Mouse (Mus musculus) right cerebral cortex, postnatal 10 days (tissue): ENCODE data around the gene Flywch1.
A peak's percentile ranks its signal among the peaks of the same experiment; 100 is the strongest.
"Not testable (repeated sequence)": the region's sequence is repeated elsewhere in the genome, so short reads cannot be mapped to it uniquely, and the experiment has no call there.

Experiments
- DNase-seq, 2 experiments: peaks; one replicate each; pipeline ENCODE4 v3.0.0; 2021; ENCODE audit warnings: low spot score in 2 of 2

Flywch1 gene

DNA sequence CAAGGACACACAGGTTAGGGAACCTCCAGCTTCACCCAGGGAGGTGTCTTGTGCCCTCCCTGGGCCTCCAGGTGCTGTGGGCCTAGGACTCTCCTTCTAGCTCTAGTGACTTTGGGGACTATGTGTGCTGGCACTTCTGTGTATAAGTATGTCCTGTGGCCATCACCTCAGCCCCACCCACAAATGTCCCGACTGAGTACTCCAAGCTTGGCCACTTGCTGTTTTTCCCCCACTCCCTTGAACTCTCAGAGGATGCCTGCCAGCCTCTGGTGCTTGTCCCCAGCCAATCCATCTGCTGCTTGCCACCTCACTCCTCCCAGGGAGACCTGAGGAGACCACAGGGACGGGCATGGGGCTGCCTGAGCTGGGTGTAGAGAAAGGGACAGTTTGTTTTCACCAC is 7.0 kb upstream of the Flywch1 start:
- DNase-seq: no peak

DNA sequence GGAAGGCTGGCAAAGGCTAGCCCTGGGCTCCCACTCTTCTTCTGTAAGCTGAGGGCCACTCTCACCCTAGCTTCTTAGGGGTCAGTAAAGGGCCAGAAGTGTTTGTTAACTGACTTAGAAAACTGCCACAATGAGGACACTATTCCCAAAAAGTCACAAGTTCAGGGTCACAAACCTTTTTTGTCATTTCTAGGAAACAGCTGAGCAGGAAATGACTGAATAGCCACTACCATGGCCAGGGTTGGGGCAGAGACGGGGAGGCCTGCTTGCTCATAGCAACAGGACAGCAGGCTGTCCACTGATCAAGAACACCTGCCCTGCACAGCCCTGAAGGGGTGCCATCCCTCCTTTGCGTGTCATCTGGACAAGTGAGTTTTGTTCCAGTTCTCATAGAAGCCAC is 5.7 kb upstream of the Flywch1 start:
- no peak for DNase-seq

DNA sequence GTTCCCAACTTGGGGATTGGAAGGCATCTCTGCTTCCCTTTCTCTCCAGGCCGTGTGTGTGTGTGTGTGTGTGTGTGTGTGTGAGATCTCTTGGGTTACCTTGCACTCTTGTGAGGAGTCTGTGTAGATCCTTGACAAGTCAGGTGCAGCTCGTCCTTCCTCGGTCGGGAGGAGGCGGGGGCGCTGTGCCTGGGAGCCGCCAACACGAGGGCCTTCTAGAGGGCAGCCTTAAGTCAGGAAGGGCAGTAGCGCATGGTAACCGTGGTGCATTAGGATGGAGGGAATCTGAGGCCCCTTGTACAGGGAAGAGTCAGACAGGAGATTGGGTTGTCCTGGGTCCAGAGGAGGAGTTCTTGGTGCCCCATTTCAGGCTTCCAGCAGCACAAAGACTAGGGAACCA is 4.8 kb upstream of the Flywch1 start:
- DNase-seq: no peak

DNA sequence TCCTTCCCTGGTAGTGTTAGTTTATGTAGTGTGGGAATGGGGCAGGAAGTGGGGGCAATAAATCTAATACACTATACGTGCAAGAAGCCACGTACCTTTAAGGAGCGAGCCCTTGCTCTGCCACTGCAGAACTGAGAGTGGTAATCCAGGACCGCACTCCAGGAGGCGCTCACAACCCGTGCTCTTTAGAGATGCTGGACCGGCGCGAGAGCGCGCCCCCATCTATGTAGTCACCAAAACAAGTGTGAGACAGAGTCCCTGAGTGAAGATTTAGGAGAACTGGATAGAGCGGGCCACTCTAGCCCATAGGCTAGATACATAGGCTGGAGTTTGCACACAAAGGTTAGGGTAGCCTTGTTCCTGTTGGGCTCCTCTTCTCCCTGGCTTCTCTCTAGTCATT is 2.7 kb upstream of the Flywch1 start:
- DNase-seq: peak; percentile 81 to 86

DNA sequence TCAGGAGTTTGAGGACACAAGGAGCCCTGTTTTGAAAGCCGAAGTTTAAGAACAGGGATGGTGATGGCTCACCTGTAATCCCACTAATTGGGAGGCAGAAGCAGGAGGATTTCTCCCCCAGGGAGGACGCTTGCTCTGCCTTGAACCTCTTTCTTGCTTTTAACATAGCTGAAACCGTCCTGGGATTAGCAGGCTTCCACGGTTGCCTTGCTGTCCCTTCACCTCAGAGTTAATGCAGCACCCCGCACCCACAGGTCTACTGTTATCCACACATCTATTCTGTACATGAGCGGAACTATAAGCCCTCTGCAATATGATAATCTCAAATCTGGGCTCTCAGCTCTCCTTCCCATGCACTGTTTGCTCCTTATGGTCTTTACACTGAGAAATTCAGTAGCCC is 2.3 kb upstream of the Flywch1 start:
- no peak for DNase-seq

DNA sequence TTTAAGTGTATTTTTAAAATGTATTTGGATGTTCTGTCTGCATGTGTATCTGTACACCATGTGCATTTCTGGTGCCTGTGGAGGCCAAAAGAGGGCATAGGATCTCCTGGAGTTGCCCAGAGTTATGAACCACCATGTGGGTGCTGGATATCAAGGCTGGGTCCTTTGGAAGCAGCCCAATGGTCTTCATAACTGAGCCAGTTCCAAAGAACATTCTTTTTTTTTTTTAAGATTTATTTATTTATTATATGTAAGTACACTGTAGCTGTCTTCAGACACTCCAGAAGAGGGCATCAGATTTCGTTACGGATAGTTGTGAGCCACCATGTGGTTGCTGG is 786 bp upstream of the Flywch1 start:
- not testable (repeated sequence) for DNase-seq

DNA sequence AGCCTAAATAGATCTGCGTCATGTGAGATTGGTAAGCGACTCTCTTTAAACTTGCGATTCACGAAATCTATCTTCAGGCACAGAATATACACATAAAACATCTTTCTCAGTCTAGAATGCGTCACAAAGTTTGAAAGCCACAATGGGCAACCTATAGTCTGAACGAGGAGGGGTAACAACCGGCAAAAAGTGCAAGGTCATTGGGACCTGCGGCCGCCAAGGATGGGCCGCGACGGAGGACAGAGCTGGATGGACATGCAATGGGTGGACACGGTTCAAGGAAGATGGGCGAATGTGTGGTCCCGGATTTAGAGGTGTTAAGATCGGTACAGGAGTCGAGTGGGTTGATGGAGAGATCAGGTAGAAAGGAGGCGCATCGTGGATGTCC is 512 bp downstream of the Flywch1 start:
- DNase-seq: no peak

DNA sequence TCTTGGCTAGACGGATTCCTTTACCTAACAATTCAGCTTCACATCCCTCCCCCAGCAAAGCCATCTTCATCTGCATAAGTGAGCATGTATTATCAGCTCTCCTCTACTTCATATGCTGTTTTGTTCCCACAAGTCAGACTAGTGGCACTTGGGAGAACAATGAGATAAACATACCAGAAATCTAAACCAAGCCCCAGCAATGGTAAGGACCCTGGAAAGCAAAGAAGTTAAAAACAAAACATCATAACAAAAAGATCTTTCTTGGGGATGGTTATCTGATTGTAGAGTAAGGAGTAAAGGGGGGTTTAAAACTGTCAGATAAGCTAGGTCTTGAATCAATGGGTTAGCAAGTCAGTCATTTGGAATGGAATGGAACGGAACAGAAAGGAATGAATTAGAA is 909 bp downstream of the Flywch1 start:
- no peak for DNase-seq

DNA sequence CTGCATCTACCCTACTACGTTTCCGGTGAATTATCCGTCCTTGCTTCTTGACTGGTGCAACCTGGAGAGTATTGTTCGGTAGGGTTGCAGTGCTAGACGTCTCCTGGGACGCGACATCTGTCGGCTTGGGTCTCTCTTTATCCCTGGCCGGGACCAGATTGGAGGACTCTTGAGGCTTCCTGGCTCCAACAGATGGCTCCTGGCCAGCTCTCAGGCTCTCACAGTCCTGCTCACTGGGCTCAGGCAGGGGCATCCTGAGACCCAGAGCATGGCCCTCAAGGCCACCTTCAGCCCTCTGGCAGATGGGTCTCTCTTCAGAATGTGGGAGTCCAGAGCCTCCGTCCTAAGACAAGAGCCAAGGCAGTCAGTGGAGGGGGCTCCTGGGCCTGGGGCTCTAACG is 8.4 kb downstream of the Flywch1 start:
- no peak for DNase-seq

DNA sequence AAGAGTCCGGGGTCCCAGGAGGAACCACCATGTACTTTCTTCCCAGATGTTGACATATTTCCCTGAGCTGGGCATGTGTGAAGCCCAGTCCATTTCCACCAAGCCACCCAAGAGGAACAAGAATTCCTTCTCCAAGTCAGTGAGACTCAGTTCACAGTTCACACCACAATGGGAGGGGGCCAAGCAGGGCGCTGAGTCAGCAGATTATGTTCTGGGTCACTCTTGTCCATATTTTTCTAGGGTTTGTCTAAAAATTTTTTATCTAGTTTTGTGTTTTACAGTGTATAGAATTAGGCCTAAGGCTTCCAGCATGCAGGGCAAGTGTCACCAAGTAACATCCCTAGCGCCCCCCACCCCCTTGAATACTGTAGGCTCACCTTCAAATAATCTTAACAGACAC is 10.2 kb downstream of the Flywch1 start:
- no peak for DNase-seq

DNA sequence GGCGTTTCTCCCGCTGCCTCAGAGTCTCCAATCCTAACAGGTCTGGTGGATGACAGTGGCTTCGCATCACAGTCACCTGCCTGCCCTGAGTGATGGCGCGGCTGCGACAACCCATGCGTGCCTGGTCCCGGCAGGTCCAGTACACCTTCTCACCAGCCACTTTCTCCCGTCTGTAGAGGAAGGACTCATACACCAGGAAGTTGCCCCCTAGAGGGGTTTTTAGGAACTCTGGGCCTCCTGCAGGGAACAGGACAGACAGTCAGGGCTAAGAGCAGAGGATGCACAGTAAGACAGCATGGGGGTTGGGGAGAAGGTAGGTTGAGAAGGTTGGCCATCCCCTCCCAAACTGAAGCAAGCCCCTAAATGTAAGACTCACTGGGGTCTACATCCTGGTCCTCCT is 11.2 kb downstream of the Flywch1 start:
- no peak for DNase-seq

DNA sequence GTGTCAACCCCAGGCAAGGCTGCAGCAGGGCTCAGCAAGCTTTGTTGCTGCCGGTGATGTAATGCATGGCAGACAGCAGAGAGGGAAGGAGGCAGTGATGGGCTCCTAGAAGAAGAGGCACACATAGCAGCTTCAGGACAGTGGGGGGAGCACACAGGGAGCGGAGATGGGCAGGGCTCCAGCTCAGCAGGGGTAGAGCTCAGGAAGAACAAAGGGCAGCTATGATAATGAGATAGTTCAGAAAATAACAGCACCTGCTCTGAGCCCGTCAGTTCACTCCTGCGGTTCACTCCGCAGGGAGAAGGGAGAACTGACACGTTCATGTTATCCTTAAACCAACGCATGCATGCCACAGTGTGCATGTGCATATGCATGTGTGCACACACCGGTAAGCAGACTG is 12.6 kb downstream of the Flywch1 start:
- no peak for DNase-seq

DNA sequence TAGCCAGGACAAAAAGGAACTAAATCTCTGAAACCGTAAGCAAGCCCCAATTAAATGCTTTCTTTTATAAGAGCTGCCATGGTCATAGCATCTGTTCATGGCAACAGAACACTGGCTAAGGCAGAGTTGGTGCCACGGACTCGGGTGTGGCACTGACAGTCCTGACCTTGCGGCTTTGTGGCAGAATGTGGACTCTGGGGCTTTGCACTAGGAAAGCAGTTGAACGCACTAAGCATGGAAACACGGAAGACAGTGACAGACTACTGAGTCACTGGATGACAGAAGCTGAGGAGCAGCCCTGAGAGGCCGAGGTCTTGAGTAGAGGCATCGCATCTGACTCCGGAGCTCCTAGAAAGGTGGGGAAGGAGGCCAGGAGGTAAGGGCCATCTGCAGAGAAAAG is 13.8 kb downstream of the Flywch1 start:
- no peak for DNase-seq

DNA sequence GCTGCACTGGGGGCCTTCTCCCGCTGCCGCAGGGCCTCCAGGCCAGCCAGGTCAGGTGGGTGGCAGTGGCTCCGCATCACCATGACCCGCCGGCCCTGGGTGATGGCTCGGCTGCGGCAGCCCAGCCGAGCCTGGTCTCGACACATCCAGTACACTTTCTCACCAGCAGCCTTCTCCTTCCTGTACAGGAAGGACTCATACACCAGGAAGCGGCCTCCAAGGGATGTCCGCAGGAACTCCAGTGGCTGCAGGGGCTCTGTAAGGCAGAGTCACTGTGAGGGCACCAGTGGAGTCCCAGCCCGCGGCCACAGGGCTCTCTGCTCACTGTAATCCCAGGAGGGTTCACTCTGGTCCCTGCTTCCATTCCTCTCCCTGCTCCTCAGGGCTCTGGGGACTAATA is 15.7 kb downstream of the Flywch1 start:
- no peak for DNase-seq

DNA sequence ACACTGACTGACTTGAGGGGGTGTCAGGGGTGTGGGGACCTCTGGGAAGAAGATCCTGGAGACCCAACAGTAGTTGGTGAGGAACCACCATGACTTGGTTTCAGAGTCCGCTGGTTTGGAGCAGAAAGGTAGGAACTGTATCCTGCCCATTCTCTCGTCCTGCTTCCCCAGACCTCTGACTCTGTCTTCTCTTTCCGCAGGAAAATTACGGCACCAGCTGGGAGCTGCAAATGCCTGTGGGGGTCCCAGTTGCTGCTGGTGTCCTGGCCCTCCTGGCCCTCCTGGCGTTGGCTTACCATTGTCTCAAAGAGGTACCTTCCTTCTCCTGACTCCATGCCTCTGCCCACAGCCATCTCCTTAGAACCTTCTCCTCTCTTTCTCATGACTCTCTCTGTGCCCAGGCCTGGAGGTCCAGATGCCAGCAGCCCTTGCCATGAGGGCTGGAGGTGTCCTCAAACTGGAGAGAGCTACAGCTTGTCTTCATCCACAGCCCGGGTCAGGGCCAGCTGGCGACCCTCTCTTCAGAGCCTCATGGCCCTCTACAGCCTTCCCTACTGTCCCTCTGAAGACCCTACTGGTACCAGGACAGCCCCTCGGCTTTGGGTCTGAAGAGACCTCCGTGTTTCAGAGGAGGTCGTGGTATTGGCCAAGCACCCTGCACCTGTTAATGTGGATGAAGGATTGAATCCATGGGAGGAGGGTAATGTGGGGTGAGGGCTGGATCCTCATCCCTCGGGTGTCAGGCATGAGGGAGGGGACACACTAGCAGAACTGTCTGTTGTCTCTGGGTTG is 21.8 kb downstream of the Flywch1 start:
- no peak for DNase-seq

DNA sequence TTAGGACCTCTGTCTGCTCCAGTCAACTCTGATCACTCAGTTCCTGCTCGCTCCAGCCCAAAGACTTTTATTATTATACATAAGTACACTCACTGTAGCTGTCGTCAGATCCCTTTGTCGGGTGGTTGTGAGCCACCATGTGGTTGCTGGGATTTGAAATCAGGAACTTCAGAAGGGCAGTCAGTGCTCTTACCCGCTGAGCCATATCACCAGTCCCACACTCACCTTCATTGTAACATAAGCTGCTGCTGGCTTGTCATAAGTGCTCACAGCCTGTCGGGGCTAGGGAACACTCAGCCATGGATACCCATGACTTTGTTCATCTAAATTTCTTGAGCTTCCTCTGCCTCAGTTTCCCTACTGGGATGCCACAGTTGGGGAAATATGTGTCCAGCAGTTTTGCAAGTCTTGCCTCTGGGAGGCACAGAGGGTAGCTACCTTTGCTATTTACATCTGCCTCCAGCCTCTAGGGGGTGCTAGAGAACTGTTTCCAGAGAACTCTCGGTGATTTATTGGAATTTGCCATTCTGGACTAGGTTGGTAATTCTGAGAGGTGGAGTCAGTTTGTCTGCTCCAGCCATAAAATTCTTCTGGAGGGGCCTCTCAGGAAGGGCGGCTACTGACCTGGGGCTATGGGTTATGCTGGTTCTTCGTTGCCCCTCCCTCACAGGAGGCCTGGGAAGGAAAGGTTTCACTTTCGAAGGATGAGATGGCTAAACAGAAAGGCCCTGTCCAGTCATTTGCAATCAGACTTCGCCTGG is 22.6 kb downstream of the Flywch1 start:
- DNase-seq: no peak

DNA sequence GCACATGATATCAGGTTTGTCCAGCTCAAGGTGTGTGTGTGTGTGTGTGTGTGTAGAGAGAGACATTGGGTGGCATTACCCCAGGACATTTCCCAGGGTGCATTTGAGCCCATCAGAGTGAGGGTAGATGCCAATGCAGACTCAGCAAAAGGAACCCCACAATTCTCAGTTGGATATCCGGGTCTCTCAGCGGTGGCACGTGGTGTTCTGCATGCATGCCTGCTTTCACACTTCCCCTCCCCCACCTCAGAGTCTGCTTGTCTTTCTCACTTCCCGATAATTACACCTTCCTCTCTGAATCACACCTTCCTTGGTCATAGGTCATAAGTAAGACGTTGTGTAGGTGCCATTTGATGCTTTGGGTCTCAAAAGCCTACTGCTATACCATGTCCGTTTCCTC is 23.4 kb downstream of the Flywch1 start:
- no peak for DNase-seq

DNA sequence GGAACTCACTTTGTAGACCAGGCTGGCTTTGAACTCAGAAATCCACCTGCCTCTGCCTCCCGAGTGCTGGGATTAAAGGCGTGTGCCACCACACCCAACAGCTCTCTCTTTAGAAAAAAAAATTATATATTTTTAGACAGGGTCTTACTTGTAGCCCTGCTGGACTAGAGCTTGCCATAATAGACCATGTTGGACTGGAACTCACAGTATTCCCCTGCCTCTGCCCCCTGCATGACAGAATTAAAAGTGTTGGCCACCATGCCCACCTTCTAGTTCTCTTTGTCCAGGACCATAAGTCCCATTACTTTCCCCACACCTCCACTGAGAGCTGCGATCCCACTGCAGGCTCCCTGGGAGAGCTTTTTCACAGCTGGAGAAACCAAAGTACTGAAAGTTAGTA is 23.9 kb downstream of the Flywch1 start:
- no peak for DNase-seq

DNA sequence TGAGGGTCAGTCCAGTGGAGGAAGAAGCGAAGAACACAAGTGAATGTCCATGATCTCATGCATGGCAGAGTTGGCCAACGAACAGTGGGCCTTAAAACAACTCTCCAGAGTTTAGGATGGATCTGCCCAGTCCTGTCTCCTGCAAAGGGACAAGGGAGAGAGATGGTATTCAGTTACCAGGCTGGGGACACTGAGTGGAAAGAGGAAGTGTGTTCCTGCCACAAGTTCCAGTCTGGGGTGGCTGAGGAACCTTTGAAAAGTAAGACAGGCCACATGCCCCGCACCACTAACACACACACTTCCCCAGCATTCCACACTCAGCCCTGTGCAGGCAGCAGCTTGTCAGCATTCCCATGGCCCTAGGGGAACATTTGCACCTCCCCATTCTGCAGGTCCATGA is 24.6 kb downstream of the Flywch1 start:
- no peak for DNase-seq

DNA sequence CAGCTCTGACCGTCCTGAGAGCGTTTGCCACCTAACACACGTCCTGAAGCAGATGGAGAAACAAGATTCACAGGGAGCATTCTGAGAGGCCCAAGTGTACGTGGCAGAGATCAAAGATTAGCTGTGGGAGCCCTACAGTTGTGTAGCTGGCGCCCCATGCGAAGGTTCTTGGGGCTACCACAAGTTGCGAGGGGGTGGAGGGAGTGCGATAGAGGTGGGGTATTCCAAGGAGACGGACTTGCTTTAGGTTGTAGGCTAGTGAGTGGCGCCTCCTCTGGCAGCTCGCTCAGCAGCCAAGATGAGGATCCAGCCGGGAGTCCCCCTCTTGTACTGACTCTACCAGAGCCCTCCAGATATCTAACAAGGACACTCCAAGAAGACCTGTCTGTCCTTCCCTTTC is 25.1 kb downstream of the Flywch1 start:
- DNase-seq: no peak

DNA sequence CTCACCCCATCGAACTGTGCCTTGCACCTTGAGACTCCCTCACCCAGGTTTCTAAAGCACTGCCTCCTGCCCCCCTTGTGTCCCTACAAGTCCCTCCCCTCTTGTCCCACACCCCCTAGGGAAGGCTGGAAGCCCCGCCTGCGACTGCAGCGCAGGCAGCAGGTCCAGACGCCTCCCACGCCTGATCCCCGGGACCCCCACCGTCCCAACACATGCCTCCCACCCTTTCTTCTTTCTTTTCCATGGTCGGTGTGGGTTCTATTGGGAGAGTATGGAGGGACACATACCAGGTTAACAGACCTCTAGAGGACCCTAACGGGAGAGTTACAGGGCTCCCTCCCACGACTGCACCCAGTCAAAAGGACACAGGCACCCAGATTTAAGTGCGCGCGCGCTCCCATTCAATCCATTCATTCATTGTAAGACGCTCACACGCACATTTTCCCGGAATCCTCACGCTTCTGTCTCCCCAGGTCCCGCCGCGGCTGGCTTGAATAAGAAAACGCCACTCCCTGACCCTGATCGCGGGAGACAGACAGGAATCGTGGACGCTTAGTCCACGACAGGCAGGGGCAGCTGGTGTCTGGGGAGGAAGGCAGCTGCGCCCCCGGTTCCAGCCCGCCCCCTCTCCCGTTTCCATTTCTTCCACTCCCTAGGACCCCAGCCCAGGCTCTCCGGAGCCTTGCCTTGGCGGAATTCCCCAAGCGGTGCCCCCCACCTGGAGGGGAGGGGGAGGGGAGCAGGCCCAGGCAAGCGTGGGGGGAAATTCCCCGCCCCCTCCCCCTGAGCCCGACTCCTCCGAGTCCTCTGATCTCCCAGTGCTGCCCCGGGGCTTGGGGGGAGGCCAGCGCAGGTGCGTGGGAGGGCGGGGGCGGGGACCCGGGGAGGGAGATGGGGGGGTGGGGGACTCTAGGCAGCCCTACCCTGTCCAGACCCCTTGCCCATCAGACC is 25.8 kb downstream of the Flywch1 start, which contains the start of gene Kremen2:
Kremen2 (minus strand) TSS at position 533 of the 951 bp plus-strand sequence.
- DNase-seq: no peak

DNA sequence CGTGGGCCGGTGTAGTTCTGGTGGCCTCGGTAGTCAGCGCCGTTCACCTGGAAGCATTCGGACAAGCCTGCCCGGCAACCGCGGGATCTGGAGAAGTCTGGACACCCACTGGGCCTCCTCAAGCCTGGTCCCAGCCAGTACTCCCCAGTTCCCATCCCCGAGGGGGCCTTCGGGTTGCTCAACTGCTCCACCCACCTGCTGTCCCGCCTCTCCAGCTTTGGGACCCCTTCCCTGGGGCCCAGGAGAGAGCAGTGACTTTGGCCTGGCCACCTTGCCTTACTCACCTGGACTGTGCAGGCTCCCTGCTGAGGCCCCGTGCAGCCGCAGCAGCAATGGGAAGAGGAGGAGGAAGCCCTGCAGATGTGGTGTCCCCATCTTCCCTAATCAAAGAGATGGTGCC is 26.8 kb downstream of the Flywch1 start:
- no peak for DNase-seq
